Mouse (Mus musculus): Measurements from ENCODE around the gene Ppp1r9a. TPM values are rescaled to one million over a fixed set of nuclear protein-coding genes. Genes with fewer than 3 reads are reported as not detected.

Ppp1r9a gene
- polyA plus RNA-seq, 1 experiment from 2014 or later, result 17.8 TPM

- DNase-seq (ENCODE audit: low spot score, missing footprints) (no peak), ATAC-seq (ENCODE audit: low FRiP score) (no peak)
- Histone ChIP-seq H3K27ac (ENCODE audit: low read depth, low read length) (no peak overlapping the region), H3K9me3 (ENCODE audit: control insufficient read depth, low read length) (no peaks in the 10 kb centered on the region), H3K4me3 (ENCODE audit: low read depth, low read length) (no peak overlapping the region), H3K36me3 (ENCODE audit: control insufficient read depth, insufficient read depth, low read length) (no peaks in the 10 kb centered on the region), H3K9ac (ENCODE audit: low read length) (no peak overlapping the region), H3K4me1 (ENCODE audit: control insufficient read depth, insufficient read depth, low read length) (no peaks in the 10 kb centered on the region), H3K4me2 (no peak overlapping the region), H3K27me3 (ENCODE audit: control insufficient read depth, insufficient read depth, low read length) (no peaks in the 10 kb centered on the region)
- WGBS, result 80% methylated on average over 2 of the region's 2 CpGs
These were observed 117.3 kb downstream of the Ppp1r9a start for GRCm38 (mm10) chr6:5019969-5020368.

- no peaks in the 10 kb centered on the region for H3K27me3 ChIP-seq (ENCODE audit: control insufficient read depth, insufficient read depth, low read length)
- H3K4me3 ChIP-seq (ENCODE audit: low read depth, low read length), result no peak overlapping the region
- WGBS, result 86% methylated on average over 1 of the region's 1 CpGs
- H3K4me1 ChIP-seq (ENCODE audit: control insufficient read depth, insufficient read depth, low read length), result no peaks in the 10 kb centered on the region
- no peak overlapping the region for H3K4me2 ChIP-seq
- ATAC-seq (ENCODE audit: low FRiP score) (no peak), DNase-seq (ENCODE audit: low spot score, missing footprints) (no peak)
- H3K9ac ChIP-seq (ENCODE audit: low read length), result no peak overlapping the region
- no peaks in the 10 kb centered on the region for H3K9me3 ChIP-seq (ENCODE audit: control insufficient read depth, low read length)
- no peak overlapping the region for H3K27ac ChIP-seq (ENCODE audit: low read depth, low read length)
- no peaks in the 10 kb centered on the region for H3K36me3 ChIP-seq (ENCODE audit: control insufficient read depth, insufficient read depth, low read length)
These were observed 117.8 kb downstream of the Ppp1r9a start for GRCm38 (mm10) chr6:5020510-5020909.

- no peak overlapping the region for H3K27ac ChIP-seq (ENCODE audit: low read depth, low read length)
- H3K4me3 ChIP-seq (ENCODE audit: low read depth, low read length), result no peak overlapping the region
- no peaks in the 10 kb centered on the region for H3K36me3 ChIP-seq (ENCODE audit: control insufficient read depth, insufficient read depth, low read length)
- H3K4me1 ChIP-seq (ENCODE audit: control insufficient read depth, insufficient read depth, low read length), result peaks cover 10% of the 10 kb centered on the region
- DNase-seq (ENCODE audit: low spot score, missing footprints) (peak; percentile 19), ATAC-seq (ENCODE audit: low FRiP score) (no peak)
- H3K9ac ChIP-seq (ENCODE audit: low read length), result no peak overlapping the region
- H3K9me3 ChIP-seq (ENCODE audit: control insufficient read depth, low read length), result no peaks in the 10 kb centered on the region
- no peaks in the 10 kb centered on the region for H3K27me3 ChIP-seq (ENCODE audit: control insufficient read depth, insufficient read depth, low read length)
- WGBS, result 91% methylated on average over 5 of the region's 5 CpGs
- no peak overlapping the region for H3K4me2 ChIP-seq
These were observed 120.0 kb downstream of the Ppp1r9a start for GRCm38 (mm10) chr6:5022677-5023076.

- Histone ChIP-seq H3K36me3 (ENCODE audit: control insufficient read depth, insufficient read depth, low read length) (no peaks in the 10 kb centered on the region), H3K27ac (ENCODE audit: low read depth, low read length) (no peak overlapping the region), H3K4me3 (ENCODE audit: low read depth, low read length) (no peak overlapping the region), H3K4me2 (no peak overlapping the region), H3K27me3 (ENCODE audit: control insufficient read depth, insufficient read depth, low read length) (no peaks in the 10 kb centered on the region), H3K9ac (ENCODE audit: low read length) (no peak overlapping the region), H3K4me1 (ENCODE audit: control insufficient read depth, insufficient read depth, low read length) (peaks cover 16% of the 10 kb centered on the region), H3K9me3 (ENCODE audit: control insufficient read depth, low read length) (no peaks in the 10 kb centered on the region)
- DNase-seq (ENCODE audit: low spot score, missing footprints), result peak; percentile 61
- WGBS, result 86% methylated on average over 7 of the region's 7 CpGs
- no peak for ATAC-seq (ENCODE audit: low FRiP score)
These were observed 122.2 kb downstream of the Ppp1r9a start for GRCm38 (mm10) chr6:5024893-5025292.

- H3K9ac ChIP-seq (ENCODE audit: low read length), result no peak overlapping the region
- peaks cover 16% of the 10 kb centered on the region for H3K4me1 ChIP-seq (ENCODE audit: control insufficient read depth, insufficient read depth, low read length)
- peak; percentile 85 for DNase-seq (ENCODE audit: low spot score, missing footprints)
- H3K4me2 ChIP-seq, result no peak overlapping the region
- ATAC-seq (ENCODE audit: low FRiP score), result no peak
- H3K27ac ChIP-seq (ENCODE audit: low read depth, low read length), result no peak overlapping the region
- WGBS, result 38% methylated on average over 3 of the region's 3 CpGs
- H3K27me3 ChIP-seq (ENCODE audit: control insufficient read depth, insufficient read depth, low read length), result no peaks in the 10 kb centered on the region
- no peak overlapping the region for H3K4me3 ChIP-seq (ENCODE audit: low read depth, low read length)
- no peaks in the 10 kb centered on the region for H3K36me3 ChIP-seq (ENCODE audit: control insufficient read depth, insufficient read depth, low read length)
- H3K9me3 ChIP-seq (ENCODE audit: control insufficient read depth, low read length), result no peaks in the 10 kb centered on the region
These were observed 124.1 kb downstream of the Ppp1r9a start for GRCm38 (mm10) chr6:5026772-5027171.

- Histone ChIP-seq H3K4me1 (ENCODE audit: control insufficient read depth, insufficient read depth, low read length) (peaks cover 16% of the 10 kb centered on the region), H3K36me3 (ENCODE audit: control insufficient read depth, insufficient read depth, low read length) (no peaks in the 10 kb centered on the region), H3K27ac (ENCODE audit: low read depth, low read length) (no peak overlapping the region), H3K9ac (ENCODE audit: low read length) (no peak overlapping the region), H3K4me2 (no peak overlapping the region), H3K27me3 (ENCODE audit: control insufficient read depth, insufficient read depth, low read length) (no peaks in the 10 kb centered on the region), H3K4me3 (ENCODE audit: low read depth, low read length) (no peak overlapping the region), H3K9me3 (ENCODE audit: control insufficient read depth, low read length) (no peaks in the 10 kb centered on the region)
- 37% methylated on average over 2 of the region's 2 CpGs for WGBS
- peak; percentile 82 for DNase-seq (ENCODE audit: low spot score, missing footprints)
- no peak for ATAC-seq (ENCODE audit: low FRiP score)
These were observed 124.5 kb downstream of the Ppp1r9a start for GRCm38 (mm10) chr6:5027213-5027612.

GRCm38 (mm10) chr6:5027801-5028200, 125.1 kb downstream of the Ppp1r9a start:
- H3K9ac ChIP-seq (ENCODE audit: low read length), result no peak overlapping the region
- H3K4me1 ChIP-seq (ENCODE audit: control insufficient read depth, insufficient read depth, low read length), result peaks cover 16% of the 10 kb centered on the region
- no peak for ATAC-seq (ENCODE audit: low FRiP score)
- DNase-seq (ENCODE audit: low spot score, missing footprints), result peak; percentile 83
- H3K4me2 ChIP-seq, result no peak overlapping the region
- no peak overlapping the region for H3K27ac ChIP-seq (ENCODE audit: low read depth, low read length)
- no peak overlapping the region for H3K4me3 ChIP-seq (ENCODE audit: low read depth, low read length)
- H3K36me3 ChIP-seq (ENCODE audit: control insufficient read depth, insufficient read depth, low read length), result no peaks in the 10 kb centered on the region
- no peaks in the 10 kb centered on the region for H3K27me3 ChIP-seq (ENCODE audit: control insufficient read depth, insufficient read depth, low read length)
- 50% methylated on average over 5 of the region's 5 CpGs for WGBS
- H3K9me3 ChIP-seq (ENCODE audit: control insufficient read depth, low read length), result no peaks in the 10 kb centered on the region

- H3K9me3 ChIP-seq (ENCODE audit: control insufficient read depth, low read length), result no peaks in the 10 kb centered on the region
- ATAC-seq (ENCODE audit: low FRiP score), result no peak
- H3K4me1 ChIP-seq (ENCODE audit: control insufficient read depth, insufficient read depth, low read length), result peaks cover 16% of the 10 kb centered on the region
- 69% methylated on average over 13 of the region's 13 CpGs for WGBS
- H3K36me3 ChIP-seq (ENCODE audit: control insufficient read depth, insufficient read depth, low read length), result no peaks in the 10 kb centered on the region
- no peak overlapping the region for H3K4me2 ChIP-seq
- H3K4me3 ChIP-seq (ENCODE audit: low read depth, low read length), result no peak overlapping the region
- H3K27ac ChIP-seq (ENCODE audit: low read depth, low read length), result no peak overlapping the region
- H3K27me3 ChIP-seq (ENCODE audit: control insufficient read depth, insufficient read depth, low read length), result no peaks in the 10 kb centered on the region
- no peak overlapping the region for H3K9ac ChIP-seq (ENCODE audit: low read length)
- DNase-seq (ENCODE audit: low spot score, missing footprints), result peak; percentile 75
These were observed 126.6 kb downstream of the Ppp1r9a start for GRCm38 (mm10) chr6:5029205-5029927.

GRCm38 (mm10) chr6:5029956-5030355, 127.2 kb downstream of the Ppp1r9a start:
- Histone ChIP-seq H3K4me1 (ENCODE audit: control insufficient read depth, insufficient read depth, low read length) (peaks cover 16% of the 10 kb centered on the region), H3K4me2 (no peak overlapping the region), H3K4me3 (ENCODE audit: low read depth, low read length) (no peak overlapping the region), H3K9me3 (ENCODE audit: control insufficient read depth, low read length) (no peaks in the 10 kb centered on the region), H3K36me3 (ENCODE audit: control insufficient read depth, insufficient read depth, low read length) (no peaks in the 10 kb centered on the region), H3K9ac (ENCODE audit: low read length) (no peak overlapping the region), H3K27me3 (ENCODE audit: control insufficient read depth, insufficient read depth, low read length) (no peaks in the 10 kb centered on the region), H3K27ac (ENCODE audit: low read depth, low read length) (no peak overlapping the region)
- DNase-seq (ENCODE audit: low spot score, missing footprints), result peak; percentile 81
- ATAC-seq (ENCODE audit: low FRiP score), result no peak
- WGBS, result 89% methylated on average over 5 of the region's 5 CpGs

Measured in midbrain, embryonic 11.5 days (tissue).